Mouse (Mus musculus) naive thymus-derived CD4-positive, alpha-beta T cell, adult 2 months (primary cell): Measurements from ENCODE around the gene Pnmal1.

Experiments used
- DNase-seq: peaks from one replicate; pipeline ENCODE4 v3.0.0-alpha.2; 2011; ENCODE audit warnings: low read depth

Gene Pnmal1

GRCm38 (mm10) chr7:16959539-16960187 lies at the start of gene Pnmal1:
TSS of gene Pnmal1 (plus strand) at chr7:16959679.
- DNase-seq = no peak

- DNase-seq = no peak
Observed at GRCm38 (mm10) chr7:16909909-16910308, 49.6 kb upstream of the Pnmal1 start.

- no peak for DNase-seq
Observed at GRCm38 (mm10) chr7:16911904-16912303, 47.6 kb upstream of the Pnmal1 start.

- no peak for DNase-seq
Observed at GRCm38 (mm10) chr7:16912360-16912759, 47.1 kb upstream of the Pnmal1 start.

GRCm38 (mm10) chr7:16913806-16914452 lies 45.5 kb upstream of the Pnmal1 start:
- peak; percentile 88 for DNase-seq

GRCm38 (mm10) chr7:16914453-16915343 lies 44.8 kb upstream of the Pnmal1 start:
- DNase-seq = no peak

- DNase-seq = no peak
Observed at GRCm38 (mm10) chr7:16915461-16916340, 43.8 kb upstream of the Pnmal1 start.

GRCm38 (mm10) chr7:16916342-16917265 lies 42.9 kb upstream of the Pnmal1 start:
- DNase-seq = no peak

GRCm38 (mm10) chr7:16917447-16917846 lies 42.0 kb upstream of the Pnmal1 start:
- no peak for DNase-seq

GRCm38 (mm10) chr7:16918014-16918413 lies 41.5 kb upstream of the Pnmal1 start:
- no peak for DNase-seq

GRCm38 (mm10) chr7:16918670-16919069 lies 40.8 kb upstream of the Pnmal1 start:
- DNase-seq = no peak

- no peak for DNase-seq
Observed at GRCm38 (mm10) chr7:16919395-16920149, 39.9 kb upstream of the Pnmal1 start.

- DNase-seq = no peak
Observed at GRCm38 (mm10) chr7:16920150-16920579, 39.3 kb upstream of the Pnmal1 start.

GRCm38 (mm10) chr7:16920818-16921791 lies 38.4 kb upstream of the Pnmal1 start:
- DNase-seq = no peak

- DNase-seq = no peak
Observed at GRCm38 (mm10) chr7:16921881-16922335, 37.6 kb upstream of the Pnmal1 start.

- DNase-seq = no peak
Observed at GRCm38 (mm10) chr7:16922360-16922973, 37.0 kb upstream of the Pnmal1 start.

- DNase-seq = no peak
Observed at GRCm38 (mm10) chr7:16923283-16924036, 36.0 kb upstream of the Pnmal1 start.
